Mouse (Mus musculus) thymus, postnatal 4 days (tissue): Measurements from ENCODE around the gene Phf1.

ENCODE experiments used
- DNase-seq: peaks from one replicate; pipeline ENCODE4 v3.0.0; 2021

Phf1 gene

GRCm38 (mm10) chr17:26933885-26934827 is 1.3 kb downstream of the Phf1 start:
- DNase-seq, result no peak

GRCm38 (mm10) chr17:26935027-26935426 is 2.2 kb downstream of the Phf1 start:
- DNase-seq, result no peak

GRCm38 (mm10) chr17:26936453-26936852 is 3.6 kb downstream of the Phf1 start:
- DNase-seq, result no peak

- no peak for DNase-seq
These were observed 4.3 kb downstream of the Phf1 start for GRCm38 (mm10) chr17:26936921-26937695.

GRCm38 (mm10) chr17:26937883-26938695 is 5.2 kb downstream of the Phf1 start:
- no peak for DNase-seq

- no peak for DNase-seq
These were observed 5.9 kb downstream of the Phf1 start for GRCm38 (mm10) chr17:26938731-26939130.

GRCm38 (mm10) chr17:26939178-26939972 is 6.5 kb downstream of the Phf1 start, which contains the start of gene Cuta:
Gene Cuta (minus strand): TSS chr17:26939569.
- DNase-seq, result peak; percentile 99

GRCm38 (mm10) chr17:26939973-26940300 is 7.1 kb downstream of the Phf1 start:
- DNase-seq, result no peak

GRCm38 (mm10) chr17:26941031-26941789 is 8.4 kb downstream of the Phf1 start, which contains the start of gene Syngap1:
Gene Syngap1 (plus strand): TSS chr17:26941253.
- DNase-seq, result peak; percentile 61

GRCm38 (mm10) chr17:26941841-26942570 is 9.2 kb downstream of the Phf1 start:
- no peak for DNase-seq

GRCm38 (mm10) chr17:26945824-26946495 is 13.1 kb downstream of the Phf1 start:
- no peak for DNase-seq

- peak; percentile 62 for DNase-seq
These were observed 13.7 kb downstream of the Phf1 start for GRCm38 (mm10) chr17:26946567-26946966.

- DNase-seq, result no peak
These were observed 14.6 kb downstream of the Phf1 start for GRCm38 (mm10) chr17:26947231-26948100.

- peak; percentile 64 for DNase-seq
These were observed 15.6 kb downstream of the Phf1 start for GRCm38 (mm10) chr17:26948316-26949050.

GRCm38 (mm10) chr17:26949051-26949577 is 16.3 kb downstream of the Phf1 start:
- peak; percentile 46 for DNase-seq

GRCm38 (mm10) chr17:26949866-26950265 is 17.0 kb downstream of the Phf1 start:
- no peak for DNase-seq

- no peak for DNase-seq
These were observed 17.9 kb downstream of the Phf1 start for GRCm38 (mm10) chr17:26950560-26951288.
